In the genomic region with DNA sequence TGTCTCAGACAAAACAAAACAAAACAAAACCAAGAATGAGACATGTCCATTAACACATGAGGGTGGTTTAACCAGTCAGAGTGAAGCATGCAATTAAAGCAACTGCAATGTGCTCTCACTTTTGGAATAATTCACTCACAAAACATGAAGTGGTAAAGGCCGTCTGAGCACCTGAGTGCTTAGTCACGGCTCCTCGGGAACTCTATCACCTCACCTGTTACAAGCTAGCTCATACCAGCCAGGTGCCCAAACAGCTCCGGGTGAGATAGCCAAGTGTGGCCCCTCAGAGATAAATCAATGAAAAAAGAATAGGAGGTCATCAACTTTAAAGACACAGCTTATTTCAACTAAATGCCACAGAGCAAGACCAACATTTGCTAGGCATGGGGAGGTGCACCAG, we compare ENCODE assay signal across 29 mouse cellular contexts. TPM values are rescaled to one million over a fixed set of nuclear protein-coding genes. Genes with fewer than 3 reads are reported as not detected.
A peak's percentile ranks its signal among the peaks of the same experiment; 100 is the strongest.
DNase-seq lines count a peak whose midpoint lies in the region; ATAC-seq and TF ChIP-seq lines count a peak whose summit lies in the region.
"Had no signal": no experiment of that assay in that cellular context is flagged by ENCODE, and none has a peak within 500 bp of the region (broad histone marks: within the 10 kb centered on the region; RNA-seq: fewer than 3 reads in every experiment).

No protein-coding gene starts in this region.

- ATAC-seq in lung, embryonic 14.5 days (ENCODE audit: insufficient read depth): no peak
- ATAC-seq: forebrain, embryonic 16.5 days; hindbrain, postnatal 0 days; intestine, embryonic 16.5 days had no signal

- H3K4me1 ChIP-seq in lung, embryonic 14.5 days (ENCODE audit: insufficient read depth): peaks cover 11% of the 10 kb centered on the region
- peaks cover 56% of the 10 kb centered on the region for H3K4me1 ChIP-seq in bone marrow macrophage, adult 2 months (ENCODE audit: control insufficient read depth, insufficient read depth, low read length)

- H3K9me3 ChIP-seq in lung, embryonic 14.5 days (ENCODE audit: low read depth, low read length): no peaks in the 10 kb centered on the region
- H3K9me3 ChIP-seq: hindbrain, embryonic 12.5 days; limb, embryonic 12.5 days; neural tube, embryonic 15.5 days had no signal

- TF ChIP-seq CTCF in lung, embryonic 14.5 days (IDR thresholded peaks at IDR 0.05; ENCODE audit: low read depth): no peak
- no peak; the same call in 1 of the 2 replicates for TF ChIP-seq CTCF in bone marrow macrophage, adult 2 months (IDR thresholded peaks at IDR 0.05; ENCODE audit: low read depth, low read length)

- H3K9ac ChIP-seq in lung, embryonic 14.5 days: no peak overlapping the region
- H3K9ac ChIP-seq: hindbrain, embryonic 12.5 days; limb, embryonic 12.5 days; liver, embryonic 14.5 days; neural tube, embryonic 15.5 days had no signal

- H3K27ac ChIP-seq in lung, embryonic 14.5 days (ENCODE audit: low read depth): 0 out of 2 replicates have a peak overlapping the region, but pooled peaks have one; percentile 2
- H3K27ac ChIP-seq in bone marrow macrophage, adult 2 months (ENCODE audit: insufficient read depth, low read depth, low read length): peak overlapping the region; percentile 6; the same call in 1 of the 2 replicates
- H3K27ac ChIP-seq: hindbrain, embryonic 12.5 days; hindbrain, postnatal 0 days; limb, embryonic 12.5 days; liver, embryonic 14.5 days; neural tube, embryonic 15.5 days; stomach, postnatal 0 days had no signal

- no peak for TF ChIP-seq POLR2A in bone marrow macrophage, adult 2 months (IDR thresholded peaks at IDR 0.05; ENCODE audit: borderline replicate concordance, low read depth, low read length)

- WGBS in lung, embryonic 14.5 days: 67% methylated on average over 4 of the region's 4 CpGs

- no peak overlapping the region for H3K4me3 ChIP-seq in lung, embryonic 14.5 days (ENCODE audit: low read depth, low read length)
- H3K4me3 ChIP-seq in bone marrow macrophage, adult 2 months (ENCODE audit: insufficient read depth, low read length): no peak overlapping the region
- H3K4me3 ChIP-seq: erythroblast, embryonic 14.5 days; hindbrain, embryonic 12.5 days; limb, embryonic 12.5 days; neural tube, embryonic 15.5 days had no signal

- H3K4me2 ChIP-seq in lung, embryonic 14.5 days: no peak overlapping the region
- H3K4me2 ChIP-seq: heart, embryonic 11.5 days; hindbrain, embryonic 12.5 days; limb, embryonic 12.5 days; neural tube, embryonic 15.5 days had no signal

- no peak for DNase-seq in lung, embryonic 14.5 days
- no peak for DNase-seq in lung, postnatal 4 days
- DNase-seq in thymus, postnatal 14 days: peak; percentile 23
- DNase-seq in thymus, postnatal 25 days: no peak
- DNase-seq in naive thymus-derived CD4-positive, alpha-beta T cell, adult 2 months (ENCODE audit: low read depth): peak; percentile 32
- no peak for DNase-seq in ovary, postnatal 36 days (ENCODE audit: low spot score)
- no peak for DNase-seq in spleen, adult 12 weeks (ENCODE audit: low spot score)
- DNase-seq: adrenal gland, postnatal 25 days; B cell, adult 2 months; cerebellum, adult 18-20 months; cerebellum, postnatal 10 days; heart, postnatal 36 days; kidney, adult 9 months; kidney, postnatal 10 days; layer of hippocampus, adult 9-11 months; lung, postnatal 10 days; midbrain, embryonic 14.5 days; right cerebral cortex, postnatal 25 days had no signal

- H3K27me3 ChIP-seq in lung, embryonic 14.5 days (ENCODE audit: insufficient read depth, low read length): peaks cover 24% of the 10 kb centered on the region

- no peaks in the 10 kb centered on the region for H3K36me3 ChIP-seq in lung, embryonic 14.5 days (ENCODE audit: insufficient read depth)
- H3K36me3 ChIP-seq: hindbrain, embryonic 12.5 days; limb, embryonic 12.5 days; neural tube, embryonic 15.5 days had no signal

RNA-seq across cellular contexts. Expression of gene B3gnt2, which starts 6.2 kb away (rescaled TPM):
- polyA plus RNA-seq in lung, embryonic 14.5 days (2014; fragmentation: Nextera tagmentation; extraction: Ambion mirVana): 7.2 and 7.5 TPM in 2 replicates
- polyA plus RNA-seq in bone marrow macrophage, adult 2 months (2012; ENCODE audit: insufficient read depth, insufficient read length, missing spikeins): 19.7 and 20.5 TPM in 2 replicates

Comparison
In these comparisons a context has a peak if more than half of its experiments do, and no peak if none do; other contexts are left out.
1. DNase-seq: peak in thymus, postnatal 14 days (single experiment) and naive thymus-derived CD4-positive, alpha-beta T cell, adult 2 months (single experiment); none in lung, embryonic 14.5 days (single experiment), lung, postnatal 4 days (0 of 2), thymus, postnatal 25 days (single experiment), ovary, postnatal 36 days (single experiment) and spleen, adult 12 weeks (single experiment).